Mouse (Mus musculus): Measurements from ENCODE around the gene Flot1. TPM values are rescaled to one million over a fixed set of nuclear protein-coding genes. Genes with fewer than 3 reads are reported as not detected.

The Flot1 gene
- polyA plus RNA-seq (2014; fragmentation: Illumina TruSeq; extraction: RNeasy Lipid Tissue Mini Kit (QIAGEN cat#74804); ENCODE audit: low read depth, low replicate concordance), result 7.4 TPM

DNA sequence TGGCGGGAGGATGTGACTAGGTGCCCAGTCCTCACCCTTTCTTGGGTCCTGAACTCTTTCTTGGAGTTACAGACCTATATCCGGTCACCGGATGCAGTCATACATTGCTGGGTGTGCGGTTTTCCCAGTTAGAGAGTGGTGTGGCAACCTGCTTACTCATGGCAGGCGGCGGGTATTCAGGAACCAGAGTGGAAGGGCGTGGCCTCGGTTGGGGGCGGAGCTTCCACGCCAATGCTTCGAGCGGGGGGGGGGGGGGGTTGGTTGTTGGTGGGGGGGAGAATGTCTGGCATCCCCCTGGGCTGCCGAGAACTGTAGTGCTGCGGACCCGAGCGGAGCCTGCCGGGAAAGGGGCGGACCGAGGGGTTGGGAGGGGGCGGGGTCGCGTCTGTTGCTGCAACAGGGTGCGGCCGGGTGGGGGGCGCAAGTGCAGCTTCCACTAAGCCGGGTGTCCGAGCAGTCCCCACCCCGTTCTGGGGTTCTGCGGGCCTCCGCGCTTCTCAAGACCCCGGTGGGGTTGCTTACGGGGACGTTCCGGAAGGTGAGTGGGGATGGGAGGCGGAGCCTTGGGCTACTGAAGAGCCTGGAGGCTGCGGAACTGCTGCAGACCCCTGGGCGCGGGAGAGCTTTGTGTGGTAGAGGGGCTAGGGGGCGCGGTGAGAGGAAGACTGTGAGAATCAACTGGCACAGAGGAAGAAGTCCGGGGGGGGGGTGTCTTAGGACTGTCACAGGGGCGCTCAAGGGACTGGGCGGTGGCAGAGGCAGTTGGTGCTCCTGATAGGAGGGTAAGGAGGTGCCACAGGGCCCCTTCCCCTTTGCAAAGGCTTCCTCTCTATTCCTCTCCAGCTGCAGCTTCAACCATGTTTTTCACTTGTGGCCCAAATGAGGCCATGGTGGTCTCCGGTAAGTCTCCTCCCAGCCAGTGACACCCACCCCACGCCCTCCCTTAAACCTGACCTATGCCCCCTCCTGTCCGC, at the start of gene Flot1:
Gene Flot1 (plus strand): TSS at position 267 of the 974 bp plus-strand sequence.

GRCm38 (mm10) chr17:35821439-35822430, 1.3 kb upstream of the Flot1 start, which contains the start of gene Ier3:
Gene Ier3 (plus strand): TSS chr17:35821684.

DNA sequence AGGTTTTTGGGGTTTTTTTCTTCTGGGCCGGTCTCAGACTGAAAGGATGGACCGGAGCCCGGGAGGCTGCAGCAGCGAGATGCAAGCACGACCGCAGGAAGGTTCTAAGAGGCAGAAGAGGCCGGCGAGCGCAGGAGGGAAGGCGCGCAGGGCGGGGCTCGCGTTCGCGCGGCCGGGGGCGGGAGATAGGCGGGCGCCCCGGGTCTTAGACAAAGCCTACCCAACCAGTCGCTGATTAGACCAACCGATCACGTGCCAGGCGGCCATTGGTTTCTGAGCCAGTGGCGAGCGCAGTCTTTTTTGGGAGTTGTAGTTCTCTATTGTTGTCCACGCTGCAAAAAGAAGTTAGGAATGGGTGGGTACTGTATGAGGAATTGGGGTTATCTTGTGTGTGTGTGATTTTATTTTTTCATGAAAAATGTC, 15.1 kb downstream of the Flot1 start, which contains the start of gene Tubb5:
Gene Tubb5 (minus strand): TSS at position 185 of the 423 bp plus-strand sequence.

DNA sequence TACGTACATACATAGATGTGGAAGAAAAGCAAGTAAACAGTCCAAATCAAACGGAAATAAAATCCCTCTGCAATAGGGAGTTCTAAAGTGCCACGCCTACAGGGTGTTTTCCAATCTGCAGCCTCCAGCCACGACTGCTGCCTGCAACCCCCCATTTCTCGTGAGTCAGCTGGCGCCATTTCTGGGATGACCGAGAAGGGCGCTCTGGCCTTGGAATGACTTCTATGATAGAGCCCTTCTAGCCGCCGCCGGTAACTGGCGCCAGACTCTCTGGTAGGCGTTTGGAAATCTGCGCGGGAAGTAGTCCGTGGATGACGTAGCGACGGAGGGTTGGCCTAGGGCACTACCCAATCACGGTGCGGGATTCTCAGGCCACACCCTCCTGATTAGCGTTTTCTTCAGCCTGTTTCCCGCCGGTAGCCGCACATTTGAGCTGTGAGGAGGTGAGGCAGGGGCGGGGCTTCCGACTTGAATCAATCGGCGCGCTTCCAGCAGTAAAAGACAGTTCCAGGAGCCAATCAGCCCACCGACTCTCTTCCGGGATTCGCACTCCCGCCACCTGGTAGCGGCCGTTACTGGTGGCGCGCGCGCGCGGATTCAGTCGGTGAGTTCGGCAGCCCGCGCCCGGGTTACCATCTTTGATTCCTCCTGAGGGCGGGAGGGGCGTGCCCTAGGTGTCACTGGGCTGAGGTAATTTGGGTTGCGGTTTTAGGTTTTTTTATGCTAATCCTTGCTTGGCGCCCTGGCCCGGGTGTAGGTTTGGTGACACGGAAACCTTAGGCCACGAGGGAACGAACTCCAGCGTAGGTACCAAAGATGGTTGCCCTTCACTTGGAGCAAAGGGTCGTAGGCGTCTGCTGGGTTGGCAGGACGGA, 18.3 kb downstream of the Flot1 start, which contains the start of gene Mdc1:
Gene Mdc1 (plus strand): TSS at position 440 of the 875 bp plus-strand sequence.

DNA sequence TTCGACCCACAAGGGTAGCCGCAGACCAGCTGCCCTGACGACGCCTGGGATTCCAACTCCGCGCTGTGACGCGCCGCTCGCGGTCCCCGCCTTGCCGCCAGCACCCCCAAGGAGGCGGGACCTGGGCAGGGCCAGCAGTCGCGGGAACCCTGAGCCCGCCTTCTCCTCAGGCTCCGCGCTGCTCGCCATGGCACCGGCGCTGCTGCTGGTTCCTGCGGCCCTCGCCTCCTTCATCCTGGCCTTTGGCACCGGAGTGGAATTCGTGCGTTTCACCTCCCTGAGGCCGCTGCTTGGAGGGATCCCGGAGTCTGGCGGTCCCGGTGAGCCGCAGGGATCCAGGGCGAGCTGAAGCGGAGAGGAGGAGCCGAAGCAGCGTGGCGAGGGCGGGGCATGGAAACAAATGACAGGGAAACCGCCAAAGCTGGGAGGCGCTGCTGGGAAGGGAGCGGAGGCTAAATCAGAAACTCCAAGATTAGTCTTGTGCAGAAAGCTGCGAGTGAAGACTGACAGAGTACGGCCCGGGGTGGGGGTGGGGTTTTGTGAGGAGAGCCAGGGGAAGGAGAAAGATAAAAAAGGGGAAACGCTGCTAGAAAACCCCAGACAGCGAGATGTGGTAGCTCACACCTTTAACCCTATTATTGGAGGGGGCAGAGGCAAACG, 38.3 kb downstream of the Flot1 start, which contains the start of gene Nrm:
Gene Nrm (plus strand): TSS at position 121 of the 660 bp plus-strand sequence.

GRCm38 (mm10) chr17:35865481-35866280, 42.7 kb downstream of the Flot1 start, which contains the start of gene Ppp1r18:
Gene Ppp1r18 (plus strand): TSS chr17:35865593.

DNA sequence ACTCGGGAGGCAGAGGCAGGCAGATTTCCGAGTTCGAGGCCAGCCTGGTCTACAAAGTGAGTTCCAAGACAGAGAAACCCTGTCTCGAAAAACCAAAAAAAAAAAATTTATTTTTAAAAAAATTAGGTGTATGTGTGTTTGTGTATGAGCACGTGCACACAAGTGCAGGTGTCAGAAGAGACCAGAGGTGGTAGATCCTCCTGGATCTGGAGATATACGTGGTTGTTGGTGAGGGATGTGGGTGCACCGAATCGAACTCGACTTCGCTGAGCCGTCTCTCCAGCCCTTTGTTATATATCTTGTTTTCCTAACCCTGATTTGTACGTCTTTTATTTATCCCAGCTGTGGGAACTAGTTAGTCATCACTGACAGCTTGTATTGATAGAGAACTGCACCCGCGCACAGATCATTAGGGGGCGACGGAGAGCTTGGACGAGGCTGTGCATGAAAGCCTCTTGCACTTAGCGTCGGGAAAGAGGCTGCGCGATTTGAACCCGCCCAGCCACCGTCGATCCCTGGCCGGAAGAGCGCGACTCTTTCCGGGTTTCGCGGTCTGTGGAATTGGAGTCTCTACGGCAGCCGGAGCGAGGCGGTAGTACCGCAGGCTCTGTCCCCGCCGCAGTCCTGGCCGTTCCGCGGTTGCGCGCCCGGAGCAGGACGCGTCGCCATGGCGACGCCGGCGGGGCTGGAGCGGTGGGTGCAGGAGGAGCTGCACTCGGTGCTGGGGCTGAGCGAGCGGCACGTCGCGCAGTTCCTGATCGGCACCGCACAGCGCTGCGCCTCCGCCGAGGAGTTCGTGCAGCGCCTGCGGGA, 56.4 kb downstream of the Flot1 start, which contains the start of gene Dhx16:
Gene Dhx16 (plus strand): TSS at position 575 of the 813 bp plus-strand sequence.

Other genes with a start within 250 kb of the Flot1 start
- gene Sfta2, start 221.7 kb upstream of the Flot1 start, polyA plus RNA-seq (2014; fragmentation: Illumina TruSeq; extraction: RNeasy Lipid Tissue Mini Kit (QIAGEN cat#74804); ENCODE audit: low read depth, low replicate concordance), result not detected
- not detected for gene Gm9573, start 196.6 kb upstream of the Flot1 start, polyA plus RNA-seq (2014; fragmentation: Illumina TruSeq; extraction: RNeasy Lipid Tissue Mini Kit (QIAGEN cat#74804); ENCODE audit: low read depth, low replicate concordance)
- not detected for gene Mucl3, start 179.5 kb upstream of the Flot1 start, polyA plus RNA-seq (2014; fragmentation: Illumina TruSeq; extraction: RNeasy Lipid Tissue Mini Kit (QIAGEN cat#74804); ENCODE audit: low read depth, low replicate concordance)
- gene Vars2, start 155.6 kb upstream of the Flot1 start, polyA plus RNA-seq (2014; fragmentation: Illumina TruSeq; extraction: RNeasy Lipid Tissue Mini Kit (QIAGEN cat#74804); ENCODE audit: low read depth, low replicate concordance), result 1.1 TPM
- 1.7 TPM for gene Gtf2h4, start 149.5 kb upstream of the Flot1 start, polyA plus RNA-seq (2014; fragmentation: Illumina TruSeq; extraction: RNeasy Lipid Tissue Mini Kit (QIAGEN cat#74804); ENCODE audit: low read depth, low replicate concordance)
- 7.2 TPM for gene Ddr1, start 118.6 kb upstream of the Flot1 start, polyA plus RNA-seq (2014; fragmentation: Illumina TruSeq; extraction: RNeasy Lipid Tissue Mini Kit (QIAGEN cat#74804); ENCODE audit: low read depth, low replicate concordance)
- 13.7 TPM for gene Ier3, start 1.5 kb upstream of the Flot1 start, polyA plus RNA-seq (2014; fragmentation: Illumina TruSeq; extraction: RNeasy Lipid Tissue Mini Kit (QIAGEN cat#74804); ENCODE audit: low read depth, low replicate concordance)
- gene Tubb5, start 15.1 kb downstream of the Flot1 start, polyA plus RNA-seq (2014; fragmentation: Illumina TruSeq; extraction: RNeasy Lipid Tissue Mini Kit (QIAGEN cat#74804); ENCODE audit: low read depth, low replicate concordance), result 11.5 TPM
- 7.1 TPM for gene Mdc1, start 18.3 kb downstream of the Flot1 start, polyA plus RNA-seq (2014; fragmentation: Illumina TruSeq; extraction: RNeasy Lipid Tissue Mini Kit (QIAGEN cat#74804); ENCODE audit: low read depth, low replicate concordance)
- gene Nrm, start 38.1 kb downstream of the Flot1 start, polyA plus RNA-seq (2014; fragmentation: Illumina TruSeq; extraction: RNeasy Lipid Tissue Mini Kit (QIAGEN cat#74804); ENCODE audit: low read depth, low replicate concordance), result 0.32 TPM
- gene Ppp1r18, start 42.4 kb downstream of the Flot1 start, polyA plus RNA-seq (2014; fragmentation: Illumina TruSeq; extraction: RNeasy Lipid Tissue Mini Kit (QIAGEN cat#74804); ENCODE audit: low read depth, low replicate concordance), result 0.49 TPM
- gene Dhx16, start 56.6 kb downstream of the Flot1 start, polyA plus RNA-seq (2014; fragmentation: Illumina TruSeq; extraction: RNeasy Lipid Tissue Mini Kit (QIAGEN cat#74804); ENCODE audit: low read depth, low replicate concordance), result 21.8 TPM
- gene 2310061I04Rik, start 74.2 kb downstream of the Flot1 start, polyA plus RNA-seq (2014; fragmentation: Illumina TruSeq; extraction: RNeasy Lipid Tissue Mini Kit (QIAGEN cat#74804); ENCODE audit: low read depth, low replicate concordance), result 38.4 TPM
- gene Atat1, start 86.8 kb downstream of the Flot1 start, polyA plus RNA-seq (2014; fragmentation: Illumina TruSeq; extraction: RNeasy Lipid Tissue Mini Kit (QIAGEN cat#74804); ENCODE audit: low read depth, low replicate concordance), result 7.0 TPM
- 17.0 TPM for gene Mrps18b, start 93.2 kb downstream of the Flot1 start, polyA plus RNA-seq (2014; fragmentation: Illumina TruSeq; extraction: RNeasy Lipid Tissue Mini Kit (QIAGEN cat#74804); ENCODE audit: low read depth, low replicate concordance)
- 28.8 TPM for gene Ppp1r10, start 93.2 kb downstream of the Flot1 start, polyA plus RNA-seq (2014; fragmentation: Illumina TruSeq; extraction: RNeasy Lipid Tissue Mini Kit (QIAGEN cat#74804); ENCODE audit: low read depth, low replicate concordance)
- 35.2 TPM for gene Abcf1, start 146.5 kb downstream of the Flot1 start, polyA plus RNA-seq (2014; fragmentation: Illumina TruSeq; extraction: RNeasy Lipid Tissue Mini Kit (QIAGEN cat#74804); ENCODE audit: low read depth, low replicate concordance)
- gene Gnl1, start 156.6 kb downstream of the Flot1 start, polyA plus RNA-seq (2014; fragmentation: Illumina TruSeq; extraction: RNeasy Lipid Tissue Mini Kit (QIAGEN cat#74804); ENCODE audit: low read depth, low replicate concordance), result 1.0 TPM
- 1.6 TPM for gene Prr3, start 157.0 kb downstream of the Flot1 start, polyA plus RNA-seq (2014; fragmentation: Illumina TruSeq; extraction: RNeasy Lipid Tissue Mini Kit (QIAGEN cat#74804); ENCODE audit: low read depth, low replicate concordance)
- 4.6 TPM for gene H2-T24, start 197.3 kb downstream of the Flot1 start, polyA plus RNA-seq (2014; fragmentation: Illumina TruSeq; extraction: RNeasy Lipid Tissue Mini Kit (QIAGEN cat#74804); ENCODE audit: low read depth, low replicate concordance)
- 6.1 TPM for gene H2-T23, start 209.6 kb downstream of the Flot1 start, polyA plus RNA-seq (2014; fragmentation: Illumina TruSeq; extraction: RNeasy Lipid Tissue Mini Kit (QIAGEN cat#74804); ENCODE audit: low read depth, low replicate concordance)
- gene H2-T22, start 219.5 kb downstream of the Flot1 start, polyA plus RNA-seq (2014; fragmentation: Illumina TruSeq; extraction: RNeasy Lipid Tissue Mini Kit (QIAGEN cat#74804); ENCODE audit: low read depth, low replicate concordance), result 17.7 TPM
- gene Gm6034, start 219.7 kb downstream of the Flot1 start, polyA plus RNA-seq (2014; fragmentation: Illumina TruSeq; extraction: RNeasy Lipid Tissue Mini Kit (QIAGEN cat#74804); ENCODE audit: low read depth, low replicate concordance), result not detected
- 0.89 TPM for gene Gm11127, start 235.1 kb downstream of the Flot1 start, polyA plus RNA-seq (2014; fragmentation: Illumina TruSeq; extraction: RNeasy Lipid Tissue Mini Kit (QIAGEN cat#74804); ENCODE audit: low read depth, low replicate concordance)